Mouse (Mus musculus) forebrain, embryonic 12.5 days (tissue): ENCODE measurements around the gene Fam227a. TPM values are rescaled to one million over a fixed set of nuclear protein-coding genes. Genes with fewer than 3 reads are reported as not detected.
A peak's percentile ranks its signal among the peaks of the same experiment; 100 is the strongest.

Experiments
- ATAC-seq: fragments of 200-750 bp; cut with Nextera tagmentation; 2 replicates; pipeline ENCODE4 v1.8.0; 2017; ENCODE audit warnings: moderate TSS enrichment; ENCODE audit not compliant: low FRiP score
- H3K27ac ChIP-seq: fragments of 300-500 bp; sonication (generic); 2 replicates; pipeline ENCODE4 v1.5.1; 2016; ENCODE audit warnings: mild to moderate bottlenecking
- H3K27me3 ChIP-seq: fragments of 300-500 bp; sonication (generic); 2 replicates; pipeline ENCODE4 v1.6.1; 2016; ENCODE audit warnings: mild to moderate bottlenecking
- H3K36me3 ChIP-seq: fragments of 300-500 bp; sonication (generic); replicated peaks from 2 replicates; pipeline ENCODE4 v1.6.1; 2016; ENCODE audit warnings: mild to moderate bottlenecking
- H3K4me1 ChIP-seq: fragments of 300-500 bp; sonication (generic); 2 replicates; pipeline ENCODE4 v1.6.1; 2016
- H3K4me2 ChIP-seq: fragments of 300-500 bp; sonication (generic); 2 replicates; pipeline ENCODE4 v1.6.1; 2016; ENCODE audit warnings: mild to moderate bottlenecking, moderate library complexity
- H3K4me3 ChIP-seq: fragments of 300-500 bp; sonication (generic); replicated peaks from 2 replicates; pipeline ENCODE4 v1.5.1; 2016; ENCODE audit warnings: mild to moderate bottlenecking
- H3K9ac ChIP-seq: fragments of 300-500 bp; sonication (generic); 2 replicates; pipeline ENCODE4 v1.6.1; 2016; ENCODE audit warnings: mild to moderate bottlenecking
- H3K9me3 ChIP-seq: fragments of 300-500 bp; sonication (generic); 2 replicates; pipeline ENCODE4 v1.6.1; 2016
- WGBS: fragments of 180-500 bp; shearing (Covaris S2); methylation state at CpG from one replicate; pipeline ENCODE4 v1.1.7; 2016; 5-methylcytosine and 5-hydroxymethylcytosine counted together
- polyA plus RNA-seq: library from polyadenylated mRNA; unstranded; fragments of >200 nt; fragmentation: Nextera tagmentation; extraction: Ambion mirVana; gene quantifications from 2 replicates; pipeline ENCODE4 v1.2.1, GENCODE M21; 2016

Fam227a gene
- polyA plus RNA-seq, 1 experiment from 2014 or later: 5.1 TPM

DNA sequence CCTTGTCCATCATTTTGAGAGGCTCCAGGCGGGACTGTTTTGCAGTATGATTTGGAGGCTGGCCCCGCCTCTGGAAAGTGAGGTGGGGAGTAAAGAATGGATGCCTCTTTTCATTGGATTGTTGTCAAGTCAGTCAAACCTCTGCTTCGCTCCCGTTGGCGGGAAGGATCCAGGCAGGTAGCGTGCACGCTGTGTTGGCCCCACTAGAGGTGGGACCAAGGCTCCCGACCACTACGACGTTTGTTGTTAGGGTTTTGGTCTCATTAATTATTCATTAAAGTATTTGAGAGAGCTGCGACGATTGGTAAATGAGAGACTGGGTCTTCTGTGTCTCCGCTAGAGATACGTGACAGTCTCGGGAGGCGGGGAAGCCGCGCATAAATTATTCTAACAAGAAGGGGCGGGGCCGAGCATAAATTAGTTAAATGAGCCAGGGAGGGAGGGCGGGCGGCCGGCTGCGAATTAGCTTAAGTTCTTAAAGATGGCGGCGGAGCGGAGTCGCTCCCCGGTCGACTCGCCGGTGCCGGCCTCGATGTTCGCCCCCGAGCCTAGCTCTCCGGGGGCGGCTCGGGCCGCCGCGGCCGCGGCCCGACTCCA, 31.8 kb upstream of the Fam227a start, which contains the start of gene Gtpbp1:
TSS of gene Gtpbp1 (plus strand) at position 420 of the 597 bp plus-strand sequence.
- peak within 1 kb of the TSS; percentile 91 for H3K4me3 ChIP-seq
- H3K4me1 ChIP-seq: peaks cover 51% of the 10 kb centered on the region
- WGBS: under 1% methylated on average over 45 of the region's 45 CpGs
- H3K27me3 ChIP-seq: no peaks in the 10 kb centered on the region
- peak; percentile 97 for ATAC-seq
- H3K9me3 ChIP-seq: no peaks in the 10 kb centered on the region
- H3K9ac ChIP-seq: peak within 1 kb of the TSS; percentile 93
- peak within 1 kb of the TSS; percentile 98 for H3K4me2 ChIP-seq
- H3K27ac ChIP-seq: peak within 1 kb of the TSS; percentile 93
- peaks cover 12% of the 10 kb centered on the region for H3K36me3 ChIP-seq

DNA sequence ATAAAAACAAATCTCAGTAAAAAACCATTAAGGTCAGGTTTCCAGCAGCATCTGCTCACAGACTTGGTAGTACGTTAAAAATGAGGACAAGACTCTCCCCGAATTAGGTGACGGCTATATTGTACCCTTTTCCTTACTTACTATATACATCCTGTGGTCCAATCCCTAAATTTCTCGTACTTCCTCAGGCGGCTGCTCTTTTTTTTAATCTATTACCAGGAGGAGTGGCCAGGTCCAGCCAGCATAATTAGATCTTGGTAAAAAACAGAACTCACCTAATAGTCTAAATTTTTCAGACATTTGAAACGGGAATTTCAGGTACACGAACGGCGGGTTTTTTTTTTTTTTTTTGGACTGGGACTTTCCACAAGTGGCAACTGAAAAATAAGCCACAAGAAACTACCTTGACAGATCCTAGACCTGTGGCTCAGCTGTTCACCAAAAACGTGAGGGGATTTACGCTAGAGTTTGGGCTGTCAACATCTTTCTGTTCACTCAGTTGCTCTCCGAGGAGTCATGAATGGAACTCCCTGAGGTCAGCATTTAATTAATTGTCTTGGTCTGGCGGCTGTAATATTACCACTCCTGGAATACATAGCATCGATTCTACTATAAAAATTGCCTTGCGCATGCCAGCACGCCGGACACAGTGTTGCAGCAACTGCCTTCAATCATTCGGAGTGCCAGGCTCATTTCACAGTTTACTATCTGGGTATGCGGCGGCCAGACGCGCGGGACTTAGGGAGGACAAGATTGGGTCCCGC, 31.1 kb upstream of the Fam227a start:
- H3K4me3 ChIP-seq: peak overlapping the region; percentile 91
- H3K36me3 ChIP-seq: peaks cover 7% of the 10 kb centered on the region
- 19% methylated on average over 24 of the region's 24 CpGs for WGBS
- peaks cover 58% of the 10 kb centered on the region for H3K4me1 ChIP-seq
- H3K27ac ChIP-seq: peak overlapping the region; percentile 53; the same call in 1 of the 2 replicates
- H3K27me3 ChIP-seq: no peaks in the 10 kb centered on the region
- ATAC-seq: no peak
- no peaks in the 10 kb centered on the region for H3K9me3 ChIP-seq
- peak overlapping the region; percentile 38; the same call in 1 of the 2 replicates for H3K9ac ChIP-seq
- H3K4me2 ChIP-seq: peak overlapping the region; percentile 98

DNA sequence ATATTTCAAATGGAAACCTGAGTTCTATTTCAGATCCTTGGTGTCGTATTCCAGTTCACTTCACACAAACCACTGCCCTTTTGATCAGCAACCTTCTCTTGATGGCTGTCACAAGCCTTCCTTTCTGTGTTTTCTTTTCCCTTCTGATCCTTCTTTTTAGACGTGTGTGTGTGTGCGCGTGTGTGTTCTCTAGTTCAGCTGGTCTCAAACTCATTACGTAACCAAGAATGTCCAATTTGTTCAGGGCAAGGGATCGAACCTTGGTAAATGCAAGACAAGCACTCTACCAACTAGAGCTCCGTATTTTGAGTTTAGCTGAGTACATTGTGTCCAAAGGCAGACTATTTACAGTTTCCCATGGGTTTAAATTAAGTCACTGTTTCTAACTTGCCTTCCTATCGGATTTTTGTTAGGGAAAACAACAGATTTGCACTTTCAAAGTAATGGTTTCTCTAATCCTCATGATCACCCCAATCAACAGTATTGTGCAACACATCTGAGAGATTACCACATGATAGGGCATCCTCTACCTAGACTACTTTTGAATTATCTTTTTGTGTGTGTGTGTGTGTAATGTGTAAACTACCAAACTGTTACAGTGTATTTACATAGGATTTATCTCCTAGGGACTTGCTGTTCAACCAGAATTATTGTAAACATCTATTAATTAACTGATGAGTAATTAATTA, 29.7 kb upstream of the Fam227a start:
- no peaks in the 10 kb centered on the region for H3K9me3 ChIP-seq
- H3K4me3 ChIP-seq: peak overlapping the region; percentile 77
- 5% methylated on average over 8 of the region's 8 CpGs for WGBS
- no peaks in the 10 kb centered on the region for H3K36me3 ChIP-seq
- H3K4me1 ChIP-seq: peaks cover 69% of the 10 kb centered on the region
- peak overlapping the region; percentile 93 for H3K27ac ChIP-seq
- peak overlapping the region; percentile 89 for H3K9ac ChIP-seq
- no peaks in the 10 kb centered on the region for H3K27me3 ChIP-seq
- H3K4me2 ChIP-seq: peak overlapping the region; percentile 63
- no peak for ATAC-seq

DNA sequence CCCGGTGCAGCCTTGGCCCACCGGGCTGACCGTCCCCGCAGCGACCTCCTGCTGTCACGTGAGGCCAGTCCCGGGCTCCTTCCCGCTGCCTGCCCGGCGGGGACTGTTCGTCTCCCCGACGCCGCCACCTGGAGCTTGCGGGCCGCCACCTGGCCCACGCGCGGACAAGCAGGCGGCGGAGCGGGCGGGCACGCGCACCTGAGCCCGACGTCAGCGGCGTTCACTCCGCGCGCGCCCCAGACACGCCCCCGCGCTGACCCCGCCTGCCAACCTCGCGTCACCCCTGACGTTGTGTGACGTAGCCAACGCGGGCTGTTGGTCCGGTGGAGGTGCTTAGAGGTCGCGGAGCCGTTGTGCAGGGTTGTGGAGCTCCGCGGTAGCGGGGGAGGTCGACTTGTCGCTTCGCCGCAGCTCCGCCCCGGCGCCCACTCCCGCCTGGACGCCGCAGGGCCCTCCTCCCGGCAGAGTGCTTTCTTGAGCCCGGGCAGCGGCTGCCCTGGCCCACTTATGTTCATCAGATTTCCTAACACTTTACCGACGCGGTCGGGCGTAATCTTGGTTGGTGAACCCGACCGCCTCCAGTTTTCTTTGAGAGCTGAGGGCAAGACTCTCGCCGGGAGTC, 29.0 kb upstream of the Fam227a start, which contains the start of gene Josd1:
TSS of gene Josd1 (minus strand) at position 274 of the 622 bp plus-strand sequence.
- no peaks in the 10 kb centered on the region for H3K9me3 ChIP-seq
- WGBS: under 1% methylated on average over 72 of the region's 72 CpGs
- H3K4me1 ChIP-seq: peaks cover 69% of the 10 kb centered on the region
- H3K4me3 ChIP-seq: peak within 1 kb of the TSS; percentile 77
- ATAC-seq: peak; percentile 60
- no peaks in the 10 kb centered on the region for H3K36me3 ChIP-seq
- no peaks in the 10 kb centered on the region for H3K27me3 ChIP-seq
- peak within 1 kb of the TSS; percentile 89 for H3K9ac ChIP-seq
- peak within 1 kb of the TSS; percentile 93 for H3K27ac ChIP-seq
- H3K4me2 ChIP-seq: peak within 1 kb of the TSS; percentile 63

DNA sequence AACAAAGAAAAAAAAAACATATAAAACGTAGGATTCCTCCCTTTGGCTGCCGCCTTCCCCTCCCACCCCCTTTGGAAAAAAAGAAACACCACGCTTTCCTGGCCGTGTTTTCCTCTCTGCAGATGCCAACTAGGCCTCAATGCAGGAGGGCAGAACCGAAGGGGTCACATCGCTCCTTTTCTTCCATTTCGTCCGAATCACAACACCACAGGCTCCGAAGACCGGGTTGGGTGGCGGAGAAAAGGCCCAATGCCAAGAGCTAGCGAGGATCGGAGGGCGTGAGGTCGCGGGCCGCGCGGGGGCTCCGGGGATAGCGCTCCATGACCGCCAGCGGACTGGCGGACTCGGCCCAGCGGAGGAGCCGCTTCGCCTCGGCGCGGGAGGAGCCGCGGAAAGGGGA, 28.4 kb upstream of the Fam227a start:
- H3K27me3 ChIP-seq: no peaks in the 10 kb centered on the region
- under 1% methylated on average over 33 of the region's 33 CpGs for WGBS
- no peaks in the 10 kb centered on the region for H3K36me3 ChIP-seq
- peaks cover 69% of the 10 kb centered on the region for H3K4me1 ChIP-seq
- H3K4me3 ChIP-seq: peak overlapping the region; percentile 77
- peak overlapping the region; percentile 63 for H3K4me2 ChIP-seq
- peak overlapping the region; percentile 89 for H3K9ac ChIP-seq
- no peaks in the 10 kb centered on the region for H3K9me3 ChIP-seq
- ATAC-seq: no peak
- peak overlapping the region; percentile 93 for H3K27ac ChIP-seq

DNA sequence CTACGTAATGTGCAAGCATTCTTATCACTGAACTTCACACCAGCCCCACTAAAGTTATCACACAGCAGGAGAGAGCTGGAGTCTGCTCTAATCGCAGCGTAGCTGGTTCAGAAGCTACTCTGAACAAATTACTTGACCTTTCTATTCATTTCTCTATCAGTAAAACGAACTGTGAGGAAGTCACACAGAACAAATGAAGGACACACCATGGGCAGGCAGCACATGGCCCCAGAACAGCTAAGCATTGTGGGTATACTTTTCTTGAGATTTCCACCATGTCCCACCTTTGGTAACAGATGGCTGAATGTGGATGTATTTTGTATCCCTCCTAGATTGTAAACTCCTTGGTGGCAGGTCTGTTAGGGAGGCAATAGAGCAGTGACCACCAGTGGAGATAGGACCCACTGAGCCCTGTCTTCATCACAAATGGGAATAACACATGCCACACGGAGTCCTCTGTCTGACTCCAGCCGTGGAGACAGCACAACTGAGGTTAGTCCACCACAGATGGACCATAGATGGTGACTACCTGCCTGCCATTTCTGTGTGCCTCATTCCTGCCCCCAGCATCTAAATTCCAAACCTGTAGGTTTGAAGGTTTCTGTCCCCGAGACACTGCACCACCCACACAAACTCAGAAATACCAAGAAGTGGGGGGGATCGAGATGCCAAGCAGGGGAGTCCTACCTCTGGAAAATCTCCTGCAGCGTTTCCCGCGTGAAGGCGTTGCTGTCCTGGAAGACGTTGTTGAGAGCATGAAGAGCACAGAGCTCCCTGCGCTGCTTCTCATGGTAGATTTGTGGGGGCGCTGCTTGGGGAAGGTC, 27.5 kb upstream of the Fam227a start:
- WGBS: 20% methylated on average over 15 of the region's 15 CpGs
- H3K4me1 ChIP-seq: peaks cover 60% of the 10 kb centered on the region
- H3K27ac ChIP-seq: no peak overlapping the region
- no peaks in the 10 kb centered on the region for H3K27me3 ChIP-seq
- H3K4me2 ChIP-seq: peak overlapping the region; percentile 63
- H3K4me3 ChIP-seq: peak overlapping the region; percentile 77
- H3K36me3 ChIP-seq: no peaks in the 10 kb centered on the region
- no peaks in the 10 kb centered on the region for H3K9me3 ChIP-seq
- H3K9ac ChIP-seq: peak overlapping the region; percentile 89
- no peak for ATAC-seq

DNA sequence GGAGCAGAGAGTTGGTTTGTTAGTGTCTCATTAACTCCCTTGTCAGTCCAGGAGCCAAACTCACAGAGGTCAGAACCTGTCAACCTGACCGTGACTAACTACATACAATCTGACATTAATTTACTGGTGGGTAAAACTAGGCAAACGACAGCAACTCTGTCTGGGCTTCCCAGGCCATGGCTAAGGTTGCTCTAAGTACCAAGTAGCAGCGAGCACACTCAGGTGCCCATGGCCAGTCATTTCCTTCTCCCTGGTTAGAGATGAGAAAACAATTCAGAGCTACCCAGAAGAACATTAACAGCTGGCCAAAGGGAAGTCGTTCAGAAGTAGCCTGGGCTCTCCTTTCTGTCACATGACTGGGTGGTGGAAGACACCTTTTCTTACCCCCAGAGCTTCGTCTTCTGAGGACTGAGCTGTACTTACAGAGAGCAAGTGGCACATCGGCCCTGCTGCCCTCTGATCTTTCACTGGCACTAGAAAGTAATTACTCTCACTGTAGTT, 26.4 kb upstream of the Fam227a start:
- H3K27ac ChIP-seq: no peak overlapping the region
- H3K4me1 ChIP-seq: peaks cover 59% of the 10 kb centered on the region
- no peaks in the 10 kb centered on the region for H3K36me3 ChIP-seq
- H3K4me3 ChIP-seq: peak overlapping the region; percentile 77
- H3K4me2 ChIP-seq: peak overlapping the region; percentile 63
- 54% methylated on average over 6 of the region's 6 CpGs for WGBS
- no peaks in the 10 kb centered on the region for H3K9me3 ChIP-seq
- H3K9ac ChIP-seq: peak overlapping the region; percentile 89
- H3K27me3 ChIP-seq: no peaks in the 10 kb centered on the region
- ATAC-seq: no peak

DNA sequence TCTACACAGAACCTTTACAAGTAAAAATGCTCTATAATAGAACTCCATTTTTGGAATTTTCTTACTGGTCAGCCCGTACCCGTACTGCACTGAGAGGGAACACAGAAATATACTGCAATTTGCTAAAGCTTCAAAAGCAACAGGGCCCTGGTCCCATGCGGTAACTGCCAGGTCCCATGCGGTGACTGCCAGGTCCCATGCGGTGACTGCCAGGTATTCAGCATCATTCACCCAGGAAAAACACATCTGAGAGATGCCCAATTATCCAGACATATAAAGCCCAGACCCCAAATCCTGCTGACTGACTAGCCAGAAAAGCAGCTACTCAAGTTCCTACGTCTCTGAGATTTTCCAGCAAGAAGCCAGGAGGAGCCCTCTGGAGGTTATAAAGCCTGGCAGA, 25.9 kb upstream of the Fam227a start:
- Histone ChIP-seq H3K27ac (no peak overlapping the region), H3K4me1 (peaks cover 54% of the 10 kb centered on the region), H3K9me3 (no peaks in the 10 kb centered on the region), H3K36me3 (no peaks in the 10 kb centered on the region), H3K4me3 (peak overlapping the region; percentile 77; the same call in 1 of the 2 replicates), H3K9ac (no peak overlapping the region), H3K27me3 (no peaks in the 10 kb centered on the region), H3K4me2 (peak overlapping the region; percentile 63)
- no peak for ATAC-seq
- 81% methylated on average over 6 of the region's 6 CpGs for WGBS

DNA sequence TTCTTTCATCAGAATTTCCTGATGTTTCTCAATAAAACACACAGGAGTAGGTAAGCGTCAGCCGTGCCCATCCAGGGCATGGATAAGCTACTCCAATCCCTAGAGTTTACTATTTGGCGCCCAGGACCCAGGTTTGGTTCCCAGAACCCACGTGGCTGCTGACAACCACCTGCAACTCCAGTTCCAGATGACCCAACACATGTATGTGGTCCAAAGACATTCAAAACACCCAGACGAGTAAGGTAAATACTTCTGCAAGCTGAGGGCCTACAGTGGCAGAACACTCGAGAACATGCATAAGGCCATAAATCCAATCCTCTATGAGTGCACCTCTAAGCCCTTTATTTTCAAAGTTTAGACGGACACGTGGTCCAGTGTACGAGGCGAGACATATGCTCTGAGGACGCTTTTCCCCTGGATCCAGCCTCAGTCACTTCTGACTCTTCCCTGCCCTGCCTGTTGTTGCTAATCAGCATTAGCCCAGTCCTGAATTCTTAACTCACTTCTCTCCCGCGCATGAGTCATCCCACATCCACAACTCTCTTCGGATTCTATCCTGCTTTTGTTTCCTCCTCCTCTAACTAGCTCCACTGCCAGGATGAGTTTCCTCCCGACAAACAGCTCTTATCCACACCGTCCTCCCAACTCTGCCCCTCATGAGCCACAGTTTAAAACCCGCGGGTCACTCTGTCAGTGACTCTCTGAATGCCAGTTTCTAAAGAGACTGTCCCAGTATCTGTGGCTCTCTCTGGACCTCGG, 25.1 kb upstream of the Fam227a start:
- ATAC-seq: no peak
- H3K4me3 ChIP-seq: no peak overlapping the region
- no peaks in the 10 kb centered on the region for H3K36me3 ChIP-seq
- H3K4me2 ChIP-seq: peak overlapping the region; percentile 63
- peaks cover 51% of the 10 kb centered on the region for H3K4me1 ChIP-seq
- H3K27me3 ChIP-seq: no peaks in the 10 kb centered on the region
- WGBS: 80% methylated on average over 19 of the region's 19 CpGs
- no peaks in the 10 kb centered on the region for H3K9me3 ChIP-seq
- no peak overlapping the region for H3K9ac ChIP-seq
- no peak overlapping the region for H3K27ac ChIP-seq

DNA sequence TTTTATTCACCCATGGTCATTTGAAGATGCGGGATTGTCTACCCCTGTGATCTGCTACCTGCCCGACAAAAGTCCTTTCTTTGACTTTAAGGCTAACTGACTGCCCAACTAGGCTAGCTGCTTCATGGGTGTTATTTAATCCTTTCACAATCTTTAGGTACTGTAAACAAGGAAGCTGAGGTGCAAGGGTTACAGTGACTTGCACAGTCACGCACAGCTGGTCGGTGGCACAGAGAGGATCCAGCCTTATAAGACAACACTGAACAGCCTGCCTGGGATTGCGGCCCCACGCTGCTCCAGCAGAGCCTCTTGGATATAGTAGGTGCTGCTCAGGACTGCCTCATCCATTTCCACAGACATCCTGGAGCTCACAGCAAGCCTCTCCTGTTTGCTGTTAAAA, 24.4 kb upstream of the Fam227a start:
- no peak overlapping the region for H3K27ac ChIP-seq
- no peak overlapping the region for H3K4me2 ChIP-seq
- 91% methylated on average over 6 of the region's 6 CpGs for WGBS
- peaks cover 46% of the 10 kb centered on the region for H3K4me1 ChIP-seq
- ATAC-seq: no peak
- no peaks in the 10 kb centered on the region for H3K9me3 ChIP-seq
- H3K27me3 ChIP-seq: no peaks in the 10 kb centered on the region
- no peak overlapping the region for H3K9ac ChIP-seq
- no peaks in the 10 kb centered on the region for H3K36me3 ChIP-seq
- no peak overlapping the region for H3K4me3 ChIP-seq

DNA sequence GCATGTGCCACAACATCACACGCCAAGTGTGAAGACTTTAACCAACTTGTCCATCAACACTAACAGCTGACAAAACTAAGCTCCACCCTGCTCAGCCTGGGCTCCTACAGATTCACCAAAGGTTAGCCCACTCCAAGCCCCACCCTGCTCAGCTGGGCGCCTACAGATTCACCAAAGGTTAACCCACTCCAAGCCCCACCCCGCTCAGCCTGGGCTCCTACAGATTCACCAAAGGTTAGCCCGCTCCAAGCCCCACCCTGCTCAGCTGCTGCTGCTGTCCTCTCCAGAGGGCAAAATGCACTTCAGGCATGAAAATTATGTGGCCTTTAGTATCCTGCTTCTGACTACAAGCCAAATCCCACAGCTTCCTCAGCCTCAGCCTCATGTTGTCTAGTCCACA, 23.2 kb upstream of the Fam227a start:
- Histone ChIP-seq H3K9me3 (no peaks in the 10 kb centered on the region), H3K27ac (no peak overlapping the region), H3K4me2 (no peak overlapping the region), H3K4me3 (no peak overlapping the region), H3K4me1 (peaks cover 45% of the 10 kb centered on the region), H3K27me3 (no peaks in the 10 kb centered on the region), H3K36me3 (peaks cover 10% of the 10 kb centered on the region), H3K9ac (no peak overlapping the region)
- ATAC-seq: no peak
- 93% methylated on average over 4 of the region's 4 CpGs for WGBS
